ENCODE assay signal across 8 mouse cellular contexts in genomic region chr8:84208381-84209380, GRCm38 (mm10). TPM values are rescaled to one million over a fixed set of nuclear protein-coding genes. Genes with fewer than 3 reads are reported as not detected.
DNase-seq lines count a peak whose midpoint lies in the region; ATAC-seq and TF ChIP-seq lines count a peak whose summit lies in the region.

No protein-coding gene starts in this region.

- no peak for TF ChIP-seq CTCF in bone marrow macrophage, adult 2 months (IDR thresholded peaks at IDR 0.05; ENCODE audit: low read depth, low read length)
- TF ChIP-seq CTCF in hindbrain, postnatal 0 days (IDR thresholded peaks at IDR 0.05; ENCODE audit: low read depth), result no peak

- H3K9ac ChIP-seq in heart, embryonic 12.5 days, result no peak overlapping the region
- no peak overlapping the region; the same call in 1 of the 2 replicates for H3K9ac ChIP-seq in hindbrain, postnatal 0 days (replicated peaks; ENCODE audit: low read length)
- H3K9ac ChIP-seq in midbrain, embryonic 13.5 days (replicated peaks), result peak overlapping the region; percentile 40; the same call in 1 of the 2 replicates

- no peak overlapping the region for H3K4me3 ChIP-seq in heart, embryonic 12.5 days
- H3K4me3 ChIP-seq in bone marrow macrophage, adult 2 months (ENCODE audit: insufficient read depth, low read length), result peak overlapping the region; percentile 43
- H3K4me3 ChIP-seq in hindbrain, postnatal 0 days (ENCODE audit: low read length), result no peak overlapping the region
- H3K4me3 ChIP-seq in midbrain, embryonic 13.5 days (replicated peaks), result no peak overlapping the region

- peaks cover 44% of the 10 kb centered on the region for H3K4me1 ChIP-seq in heart, embryonic 12.5 days (replicated peaks)
- H3K4me1 ChIP-seq in bone marrow macrophage, adult 2 months (ENCODE audit: control insufficient read depth, insufficient read depth, low read length), result peaks cover 36% of the 10 kb centered on the region
- H3K4me1 ChIP-seq in hindbrain, postnatal 0 days (ENCODE audit: insufficient read depth, low read length), result peaks cover 11% of the 10 kb centered on the region; the same call in 1 of the 2 replicates
- H3K4me1 ChIP-seq in midbrain, embryonic 13.5 days (replicated peaks), result peaks cover 31% of the 10 kb centered on the region

- DNase-seq in heart, postnatal 4 days, result no peak
- peak; percentile 43 for DNase-seq in hindbrain, postnatal 0 days (ENCODE audit: low spot score)
- DNase-seq in c-Kit-positive CD71-positive TER-119-positive erythroid progenitor cells, embryonic 14.5 days (ENCODE audit: low spot score), result no peak
- no peak for DNase-seq in adrenal gland, postnatal 36 days
- DNase-seq in left cerebral cortex, postnatal 36 days (ENCODE audit: low spot score in 2 of 2), result no peak

- peak overlapping the region; percentile 61 for H3K27ac ChIP-seq in heart, embryonic 12.5 days (ENCODE audit: poor library complexity, severe bottlenecking)
- peak overlapping the region; percentile 86 for H3K27ac ChIP-seq in bone marrow macrophage, adult 2 months (ENCODE audit: insufficient read depth, low read depth, low read length)
- H3K27ac ChIP-seq in hindbrain, postnatal 0 days, result peak overlapping the region; percentile 48
- peak overlapping the region; percentile 67; the same call in 1 of the 2 replicates for H3K27ac ChIP-seq in midbrain, embryonic 13.5 days

- no peaks in the 10 kb centered on the region for H3K27me3 ChIP-seq in heart, embryonic 12.5 days (replicated peaks)
- H3K27me3 ChIP-seq in hindbrain, postnatal 0 days (ENCODE audit: insufficient read depth, low read length), result no peaks in the 10 kb centered on the region
- no peaks in the 10 kb centered on the region for H3K27me3 ChIP-seq in midbrain, embryonic 13.5 days

- TF ChIP-seq POLR2A in bone marrow macrophage, adult 2 months (IDR thresholded peaks at IDR 0.05; ENCODE audit: borderline replicate concordance, low read depth, low read length), result no peak

- WGBS in heart, embryonic 12.5 days, result 69% methylated on average over 17 of the region's 17 CpGs
- 29% methylated on average over 17 of the region's 17 CpGs for WGBS in hindbrain, postnatal 0 days
- 31% methylated on average over 17 of the region's 17 CpGs for WGBS in midbrain, embryonic 13.5 days

- no peak overlapping the region for H3K4me2 ChIP-seq in heart, embryonic 12.5 days
- no peak overlapping the region for H3K4me2 ChIP-seq in hindbrain, postnatal 0 days (ENCODE audit: low read depth, low read length)
- H3K4me2 ChIP-seq in midbrain, embryonic 13.5 days (replicated peaks), result no peak overlapping the region

- ATAC-seq in heart, embryonic 12.5 days (ENCODE audit: insufficient number of reproducible peaks, low FRiP score), result no peak
- ATAC-seq in hindbrain, postnatal 0 days, result no peak
- 0 out of 2 replicates have a peak, but pooled peaks have one; percentile 18 for ATAC-seq in midbrain, embryonic 13.5 days

- intact Hi-C loops in left cerebral cortex, postnatal 36 days (cut with DNase I), result no loop called here

- H3K9me3 ChIP-seq in heart, embryonic 12.5 days (replicated peaks), result no peaks in the 10 kb centered on the region
- H3K9me3 ChIP-seq in hindbrain, postnatal 0 days (ENCODE audit: low read length), result no peaks in the 10 kb centered on the region
- H3K9me3 ChIP-seq in midbrain, embryonic 13.5 days, result no peaks in the 10 kb centered on the region

- peaks cover 75% of the 10 kb centered on the region for H3K36me3 ChIP-seq in heart, embryonic 12.5 days
- peaks cover 32% of the 10 kb centered on the region for H3K36me3 ChIP-seq in hindbrain, postnatal 0 days (ENCODE audit: insufficient read depth, low read length)
- H3K36me3 ChIP-seq in midbrain, embryonic 13.5 days, result peaks cover 46% of the 10 kb centered on the region

RNA-seq across cellular contexts. Expression of gene Nanos3, which starts 23.7 kb away (rescaled TPM):
- polyA plus RNA-seq in heart, embryonic 12.5 days (2016; fragmentation: Nextera tagmentation; extraction: Ambion mirVana), result 1.7 and 3.0 TPM in 2 replicates
- 1 to 10 TPM; 3.6 to 4.3 TPM for total RNA-seq in heart, postnatal 4 days (2021)
- not detected in 2 replicates for polyA plus RNA-seq in bone marrow macrophage, adult 2 months (2012; ENCODE audit: insufficient read depth, insufficient read length, missing spikeins)
- 2.3 and 3.2 TPM in 2 replicates for total RNA-seq in hindbrain, postnatal 0 days (2014; rRNA removed)
- 11.5 and 15.5 TPM in 2 replicates for polyA plus RNA-seq in hindbrain, postnatal 0 days (2015; fragmentation: Nextera tagmentation; extraction: Ambion mirVana)
- polyA plus RNA-seq in midbrain, embryonic 13.5 days (2015; fragmentation: Nextera tagmentation; extraction: Ambion mirVana), result 8.8 and 11.6 TPM in 2 replicates
- total RNA-seq in adrenal gland, postnatal 36 days (2021), result 1 to 10 TPM in 1 of 2 experiments, not detected in 1; 2.3 TPM
- total RNA-seq in left cerebral cortex, postnatal 36 days (2021), result 1 to 10 TPM; 3.7 to 3.9 TPM

RNA-seq across cellular contexts. Expression of gene Zswim4, which starts 28.2 kb away (rescaled TPM):
- 12.9 and 13.7 TPM in 2 replicates for polyA plus RNA-seq in heart, embryonic 12.5 days (2016; fragmentation: Nextera tagmentation; extraction: Ambion mirVana)
- 10 to 100 TPM; 12.8 to 13.8 TPM for total RNA-seq in heart, postnatal 4 days (2021)
- polyA plus RNA-seq in bone marrow macrophage, adult 2 months (2012; ENCODE audit: insufficient read depth, insufficient read length, missing spikeins), result 9.4 and 10.9 TPM in 2 replicates
- total RNA-seq in hindbrain, postnatal 0 days (2014; rRNA removed), result 44.1 and 50.6 TPM in 2 replicates
- 11.0 and 11.3 TPM in 2 replicates for polyA plus RNA-seq in hindbrain, postnatal 0 days (2015; fragmentation: Nextera tagmentation; extraction: Ambion mirVana)
- polyA plus RNA-seq in midbrain, embryonic 13.5 days (2015; fragmentation: Nextera tagmentation; extraction: Ambion mirVana), result 44.9 and 47.4 TPM in 2 replicates
- total RNA-seq in adrenal gland, postnatal 36 days (2021), result 10 to 100 TPM; 40.1 to 47.6 TPM
- total RNA-seq in left cerebral cortex, postnatal 36 days (2021), result 10 to 100 TPM; 12.5 to 16.9 TPM

RNA-seq across cellular contexts. Expression of gene D8Ertd738e, which starts 40.8 kb away (rescaled TPM):
- polyA plus RNA-seq in heart, embryonic 12.5 days (2016; fragmentation: Nextera tagmentation; extraction: Ambion mirVana), result 281 and 286 TPM in 2 replicates
- total RNA-seq in heart, postnatal 4 days (2021), result 100 to 1,000 TPM; 218 to 233 TPM
- 164 and 172 TPM in 2 replicates for polyA plus RNA-seq in bone marrow macrophage, adult 2 months (2012; ENCODE audit: insufficient read depth, insufficient read length, missing spikeins)
- total RNA-seq in hindbrain, postnatal 0 days (2014; rRNA removed), result 69.4 and 79.5 TPM in 2 replicates
- polyA plus RNA-seq in hindbrain, postnatal 0 days (2015; fragmentation: Nextera tagmentation; extraction: Ambion mirVana), result 318 and 325 TPM in 2 replicates
- 261 and 273 TPM in 2 replicates for polyA plus RNA-seq in midbrain, embryonic 13.5 days (2015; fragmentation: Nextera tagmentation; extraction: Ambion mirVana)
- total RNA-seq in adrenal gland, postnatal 36 days (2021), result 100 to 1,000 TPM; 267 to 283 TPM
- total RNA-seq in left cerebral cortex, postnatal 36 days (2021), result 100 to 1,000 TPM; 113 to 146 TPM

RNA-seq across cellular contexts. Expression of gene Mri1, which starts 48.4 kb away (rescaled TPM):
- polyA plus RNA-seq in heart, embryonic 12.5 days (2016; fragmentation: Nextera tagmentation; extraction: Ambion mirVana), result 48.2 and 50.9 TPM in 2 replicates
- total RNA-seq in heart, postnatal 4 days (2021), result 10 to 100 TPM; 14.4 to 19.2 TPM
- polyA plus RNA-seq in bone marrow macrophage, adult 2 months (2012; ENCODE audit: insufficient read depth, insufficient read length, missing spikeins), result 10.0 and 11.6 TPM in 2 replicates
- 46.1 and 71.6 TPM in 2 replicates for total RNA-seq in hindbrain, postnatal 0 days (2014; rRNA removed)
- 41.6 and 44.7 TPM in 2 replicates for polyA plus RNA-seq in hindbrain, postnatal 0 days (2015; fragmentation: Nextera tagmentation; extraction: Ambion mirVana)
- 49.7 and 57.5 TPM in 2 replicates for polyA plus RNA-seq in midbrain, embryonic 13.5 days (2015; fragmentation: Nextera tagmentation; extraction: Ambion mirVana)
- total RNA-seq in adrenal gland, postnatal 36 days (2021), result 10 to 100 TPM; 29.0 to 45.3 TPM
- 10 to 100 TPM; 14.4 to 15.9 TPM for total RNA-seq in left cerebral cortex, postnatal 36 days (2021)
